Mouse (Mus musculus) bone marrow, adult 2 months (tissue): ENCODE data around the gene Pter. TPM values are rescaled to one million over a fixed set of nuclear protein-coding genes. Genes with fewer than 3 reads are reported as not detected.

Experiments used
- H3K27ac ChIP-seq: fragments of 200-500 bp; 2 replicates; pipeline ENCODE4 v1.5.1; 2012; ENCODE audit warnings: low read depth, mild to moderate bottlenecking, control low read depth, inconsistent platforms, low read length; ENCODE audit not compliant: control insufficient read depth, poor library complexity, insufficient read depth
- H3K4me1 ChIP-seq: fragments of 200-500 bp; 2 replicates; pipeline ENCODE4 v1.6.1; 2011; ENCODE audit warnings: low read length; ENCODE audit not compliant: control insufficient read depth, insufficient read depth
- H3K4me3 ChIP-seq: fragments of 200-500 bp; replicated peaks from 2 replicates; pipeline ENCODE3; 2011; ENCODE audit warnings: mild to moderate bottlenecking, low read depth, low read length, control low read depth; ENCODE audit not compliant: control insufficient read depth
- CTCF ChIP-seq: fragments of 200-500 bp; IDR thresholded peaks from 2 replicates; pipeline ENCODE4 v1.5.1; 2011; ENCODE audit warnings: low read length, control low read depth; ENCODE audit not compliant: control insufficient read depth, insufficient read depth
- POLR2A ChIP-seq: fragments of 200-500 bp; IDR thresholded peaks from 2 replicates; pipeline ENCODE4 v1.6.1; 2011; ENCODE audit warnings: low read depth, mild to moderate bottlenecking, control low read depth, low read length, borderline replicate concordance; ENCODE audit not compliant: control insufficient read depth
- WGBS: fragments of 180-500 bp; shearing (Covaris S2); methylation state at CpG from one replicate; pipeline ENCODE4 v1.1.7; 2018; 5-methylcytosine and 5-hydroxymethylcytosine counted together
- polyA plus RNA-seq: library from polyadenylated mRNA; stranded (reverse); fragments of >200 nt; gene quantifications from 2 replicates; pipeline ENCODE4 v1.2.4, GENCODE M21; 2011; ENCODE audit warnings: low replicate concordance; ENCODE audit not compliant: missing spikeins, insufficient read depth, insufficient read length

Pter gene
- polyA plus RNA-seq, 1 experiment = 2.4 TPM

DNA sequence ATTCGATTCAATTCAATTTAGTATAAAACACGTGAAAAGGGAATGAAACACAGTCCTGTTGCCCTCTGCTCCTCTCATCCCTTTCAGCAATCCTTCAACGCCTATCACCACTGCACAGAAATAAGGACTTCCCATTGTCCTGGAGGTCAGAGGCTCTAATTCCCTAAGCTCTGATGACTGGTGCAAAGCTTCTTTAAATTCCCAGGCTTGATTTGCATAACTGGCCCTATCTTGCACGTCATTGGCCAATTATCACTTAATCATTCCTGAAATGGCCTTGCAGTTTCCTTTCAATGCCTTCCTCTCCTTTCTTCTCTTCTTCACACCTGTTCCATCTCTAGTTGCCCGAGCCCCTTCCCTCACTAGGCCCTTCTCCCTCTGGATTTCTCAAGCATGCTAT is 94.5 kb downstream of the Pter start:
- no peak for TF ChIP-seq CTCF
- no peak for TF ChIP-seq POLR2A
- Histone ChIP-seq H3K27ac (no peak overlapping the region), H3K4me1 (no peaks in the 10 kb centered on the region), H3K4me3 (no peak overlapping the region)
- 75% methylated on average over 5 of the region's 5 CpGs for WGBS

DNA sequence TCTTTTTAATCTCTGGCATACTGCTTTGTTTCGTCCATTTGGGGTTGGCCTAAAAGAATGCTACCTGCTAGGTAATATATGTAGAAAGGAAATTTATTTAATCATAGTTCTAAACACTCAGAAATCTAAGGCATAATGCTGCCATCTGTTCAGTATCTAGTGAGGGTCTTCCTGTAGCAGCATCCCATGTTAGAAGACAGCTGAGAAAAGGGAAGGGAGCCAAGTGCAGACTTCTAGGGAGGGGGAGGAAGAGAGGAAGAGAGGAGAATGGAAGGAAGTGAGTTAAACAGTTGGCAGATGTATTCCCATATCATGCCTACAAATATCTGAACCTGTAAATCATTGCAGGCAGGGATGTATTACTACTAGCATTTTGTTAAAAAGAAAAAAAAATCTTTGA is 95.0 kb downstream of the Pter start:
- H3K4me1 ChIP-seq = no peaks in the 10 kb centered on the region
- TF ChIP-seq CTCF (no peak), POLR2A (no peak)
- WGBS = 72% methylated on average over 1 of the region's 1 CpGs
- H3K4me3 ChIP-seq = no peak overlapping the region
- H3K27ac ChIP-seq = no peak overlapping the region

DNA sequence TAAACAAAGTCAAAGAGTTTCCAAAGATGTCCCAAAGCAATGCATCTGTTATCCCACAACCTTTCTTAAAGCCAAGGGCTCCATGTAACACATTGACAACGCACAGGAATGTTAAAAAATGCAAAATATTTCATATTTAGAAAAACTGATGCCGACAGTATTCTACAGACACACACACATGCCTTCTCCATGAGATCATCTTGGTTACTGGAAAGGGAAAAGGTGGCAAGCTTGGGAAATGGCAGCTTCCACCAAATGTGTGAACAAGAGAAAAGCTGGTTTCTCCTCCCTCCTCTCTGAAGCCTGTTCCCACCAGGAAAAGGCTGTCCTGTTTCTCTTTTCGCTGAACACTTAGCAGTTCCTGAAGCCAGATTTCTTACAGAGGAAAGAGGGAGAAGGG is 114.9 kb downstream of the Pter start:
- Histone ChIP-seq H3K4me3 (no peak overlapping the region), H3K27ac (no peak overlapping the region), H3K4me1 (no peaks in the 10 kb centered on the region)
- TF ChIP-seq CTCF (no peak), POLR2A (no peak)
- WGBS = 59% methylated on average over 3 of the region's 3 CpGs

DNA sequence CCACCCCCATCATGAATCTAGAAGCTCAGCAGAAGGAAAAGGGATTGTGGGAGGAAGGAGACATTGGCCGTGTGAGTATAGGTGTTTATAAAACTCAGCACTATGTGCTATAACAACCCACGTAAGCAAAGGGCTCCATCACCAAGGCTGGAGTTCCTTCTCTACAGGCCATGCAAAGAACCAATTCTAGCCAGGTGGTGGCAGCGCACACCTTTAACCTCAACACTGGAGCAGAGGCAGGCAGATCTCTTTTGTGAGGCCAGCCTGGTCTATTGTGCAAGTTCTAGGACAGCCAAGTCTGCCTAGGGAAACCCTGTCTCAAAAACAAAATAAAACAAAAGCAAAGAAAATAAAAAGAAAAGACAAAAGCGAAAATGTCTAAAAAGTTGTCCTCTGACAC is 115.9 kb downstream of the Pter start:
- H3K27ac ChIP-seq = no peak overlapping the region
- H3K4me3 ChIP-seq = no peak overlapping the region
- TF ChIP-seq CTCF = no peak
- TF ChIP-seq POLR2A = no peak
- H3K4me1 ChIP-seq = no peaks in the 10 kb centered on the region
- WGBS = 79% methylated on average over 4 of the region's 4 CpGs

DNA sequence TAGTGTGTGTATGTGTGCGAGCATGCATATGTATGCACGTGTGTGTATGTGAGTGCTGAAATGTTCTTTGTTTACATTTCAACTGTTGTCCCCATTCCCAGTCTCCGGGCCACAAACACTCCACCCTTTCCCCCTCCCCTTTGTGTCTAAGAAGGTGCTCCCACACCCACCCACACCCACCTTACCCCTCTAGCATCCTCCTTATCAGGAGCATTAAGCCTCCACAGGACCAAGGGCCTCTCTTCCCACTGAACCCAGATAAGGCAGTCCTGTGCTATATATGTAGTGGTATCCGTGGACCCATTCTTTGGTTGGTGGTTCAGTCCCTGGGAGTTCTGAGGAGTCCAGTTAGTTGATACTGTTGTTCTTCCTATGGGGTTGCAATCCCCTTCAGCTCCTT is 120.7 kb downstream of the Pter start:
- no peak overlapping the region for H3K4me3 ChIP-seq
- H3K4me1 ChIP-seq = no peaks in the 10 kb centered on the region
- no peak for TF ChIP-seq CTCF
- TF ChIP-seq POLR2A = no peak
- WGBS = 85% methylated on average over 4 of the region's 4 CpGs
- no peak overlapping the region for H3K27ac ChIP-seq

GRCm38 (mm10) chr2:13048649-13049048 is 124.8 kb downstream of the Pter start:
- Histone ChIP-seq H3K27ac (no peak overlapping the region), H3K4me1 (no peaks in the 10 kb centered on the region), H3K4me3 (no peak overlapping the region)
- WGBS = 66% methylated on average over 6 of the region's 6 CpGs
- TF ChIP-seq POLR2A (no peak), CTCF (no peak)

Other genes starting within 250 kb of the Pter start
- gene C1ql3, start 87.8 kb downstream of the Pter start, polyA plus RNA-seq = not detected in 2 replicates